Mouse (Mus musculus): ENCODE results near the gene Acadm.

Acadm gene

DNA sequence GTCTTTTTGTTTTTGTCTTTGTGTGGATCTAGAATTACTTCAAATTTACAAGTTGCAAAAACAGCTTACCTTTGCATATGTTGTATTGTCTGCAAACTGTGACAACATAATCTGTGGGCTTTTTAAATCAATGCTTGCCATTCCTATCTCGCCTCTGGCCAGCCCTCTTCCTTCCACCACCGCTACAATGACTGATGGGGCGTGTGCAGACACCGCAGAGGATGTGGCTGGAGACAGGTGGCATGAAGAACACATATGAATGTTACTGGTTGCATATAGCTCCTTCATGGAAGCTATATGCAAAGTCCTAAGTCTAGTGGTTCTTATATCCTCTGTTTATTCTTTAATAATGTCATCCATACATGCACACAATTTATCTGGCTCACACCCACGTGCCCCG is 47.2 kb downstream of the Acadm start:
- no peak for DNase-seq

DNA sequence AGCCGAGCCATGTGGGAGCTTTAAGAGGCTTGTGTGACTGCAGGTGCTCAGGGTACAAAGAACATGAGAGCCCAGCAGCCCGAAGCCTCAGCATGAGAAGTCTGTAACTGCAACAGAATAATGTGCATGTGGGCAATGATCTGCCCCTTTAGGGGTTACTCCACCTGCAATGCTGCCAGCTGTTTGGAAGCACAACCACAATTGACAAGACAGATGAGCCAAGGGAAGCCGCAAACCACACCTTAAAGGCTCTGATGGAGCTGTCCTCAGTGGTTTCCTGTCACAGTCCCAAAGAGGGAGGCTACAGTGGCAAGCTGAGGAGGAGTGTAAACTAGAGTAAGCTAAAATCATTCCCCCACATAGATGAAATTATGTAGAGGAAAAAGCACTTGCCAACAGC is 49.0 kb downstream of the Acadm start:
- DNase-seq: no peak

DNA sequence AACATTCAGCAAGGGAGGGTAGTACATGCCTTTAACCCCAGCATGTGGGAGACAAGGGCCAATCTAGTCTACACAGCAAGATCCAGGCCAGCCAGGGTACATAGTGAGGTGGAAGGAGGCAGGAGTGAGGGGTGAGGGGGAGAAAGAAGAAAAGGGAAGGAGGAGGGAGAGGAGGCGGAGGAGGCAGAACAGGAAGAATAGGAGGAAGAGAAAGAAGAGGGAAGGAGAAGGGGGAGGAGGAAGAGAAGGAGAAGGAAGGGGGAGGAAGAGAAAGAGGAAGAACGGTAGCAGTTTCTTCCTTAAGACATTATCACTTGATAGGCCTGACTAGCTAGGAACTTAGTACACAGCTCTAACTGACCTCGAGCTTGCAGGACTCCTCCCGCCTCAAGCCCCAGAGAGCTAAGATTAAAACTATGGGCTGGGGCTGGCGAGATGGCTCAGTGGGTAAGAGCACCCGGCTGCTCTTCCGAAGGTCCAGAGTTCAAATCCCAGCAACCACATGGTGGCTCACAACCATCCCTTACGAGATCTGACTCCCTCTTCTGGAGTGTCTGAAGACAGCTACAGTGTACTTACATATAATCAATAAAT is 55.1 kb downstream of the Acadm start:
- no peak for DNase-seq

DNA sequence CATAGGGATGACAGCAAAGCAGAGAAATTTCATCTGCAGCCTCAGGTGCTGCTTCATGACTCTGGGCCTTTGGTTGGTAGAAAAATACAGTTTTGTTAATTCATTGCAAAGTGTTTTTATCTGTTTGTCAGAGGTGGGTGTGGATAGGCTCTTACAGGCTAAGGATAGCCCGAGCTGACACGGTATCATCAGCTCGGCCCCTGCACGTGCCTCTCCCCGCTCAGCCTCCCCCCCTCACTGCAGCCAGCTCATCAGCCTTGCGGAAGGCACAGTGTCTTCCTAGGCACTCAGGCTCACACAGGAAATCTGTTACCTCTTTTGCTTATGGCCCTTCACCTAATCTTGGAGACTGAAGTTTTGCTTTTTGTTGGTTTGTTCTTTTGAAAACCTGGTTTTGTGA is 56.3 kb downstream of the Acadm start:
- no peak for DNase-seq

DNA sequence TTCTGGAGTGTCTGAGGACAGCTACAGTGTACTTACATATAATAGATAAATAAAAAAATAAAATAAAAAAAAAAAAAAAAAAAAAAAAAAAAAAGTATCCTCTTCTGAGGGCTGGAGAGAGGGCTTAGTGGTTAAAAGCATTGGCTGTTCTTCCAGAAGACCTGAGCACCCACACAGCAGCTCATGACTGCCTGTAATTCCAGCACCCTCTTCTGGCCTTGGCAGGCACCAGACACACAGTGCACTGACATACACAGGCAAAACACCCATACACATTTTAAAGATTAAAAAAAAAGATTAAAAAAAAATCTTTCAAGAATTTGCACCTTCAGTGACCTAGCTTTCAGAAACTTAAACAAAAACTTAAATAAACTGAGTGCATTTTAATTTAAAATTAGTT is 58.1 kb downstream of the Acadm start:
- DNase-seq: no peak

All from retina, postnatal 1 day (tissue).